Mouse (Mus musculus): ENCODE measurements around the gene Ikzf3. TPM values are rescaled to one million over a fixed set of nuclear protein-coding genes. Genes with fewer than 3 reads are reported as not detected.

Ikzf3 gene
- total RNA-seq, 2 experiments from 2014 or later = 0.33 TPM

DNA sequence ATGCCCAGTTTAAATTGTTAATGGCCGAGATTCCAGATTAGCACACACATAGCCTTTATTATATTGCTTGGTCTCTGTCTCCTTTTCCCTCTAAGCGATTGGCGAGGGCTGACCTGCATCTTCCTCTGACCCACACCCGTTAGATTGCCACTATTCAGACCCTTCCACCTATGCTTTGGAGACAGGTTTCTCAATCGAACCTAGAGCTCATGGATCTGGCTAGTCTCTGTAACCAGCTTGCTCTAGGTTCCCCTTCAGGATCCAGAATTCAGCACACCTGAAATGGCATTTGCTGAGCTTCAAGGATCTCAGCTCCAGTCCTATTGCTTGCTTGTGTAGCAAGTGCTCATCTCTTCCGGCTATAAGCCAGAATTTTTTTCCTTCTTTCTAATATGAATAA is 23.6 kb upstream of the Ikzf3 start:
- DNase-seq (ENCODE audit: low spot score in 2 of 2) = no peak

GRCm38 (mm10) chr11:98568326-98568725 is 22.5 kb upstream of the Ikzf3 start:
- no peak for DNase-seq (ENCODE audit: low spot score in 2 of 2)

DNA sequence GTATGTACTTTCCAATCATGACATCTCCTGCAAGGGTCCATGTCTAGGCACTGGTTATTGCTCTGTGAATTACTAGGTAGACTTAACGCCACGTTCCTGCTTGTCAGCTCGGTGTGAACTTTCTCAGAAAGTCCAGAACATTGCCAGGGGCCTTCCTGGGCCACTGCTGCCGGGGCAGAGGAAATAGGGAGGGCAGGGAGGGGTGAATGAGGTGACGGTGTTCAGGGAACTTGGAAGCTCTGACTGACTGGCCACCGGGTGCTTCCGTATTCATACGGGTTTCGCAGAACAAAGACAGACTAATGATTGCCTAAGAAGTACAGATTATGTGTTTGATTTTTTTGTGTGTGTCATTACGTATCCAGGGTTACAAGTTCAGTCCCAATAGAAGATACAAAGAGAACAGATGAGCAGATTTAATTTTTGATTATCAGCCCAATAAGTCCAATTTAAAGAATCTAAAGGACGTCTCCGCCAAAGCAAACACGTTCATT is 18.1 kb upstream of the Ikzf3 start:
- DNase-seq (ENCODE audit: low spot score in 2 of 2) = no peak

DNA sequence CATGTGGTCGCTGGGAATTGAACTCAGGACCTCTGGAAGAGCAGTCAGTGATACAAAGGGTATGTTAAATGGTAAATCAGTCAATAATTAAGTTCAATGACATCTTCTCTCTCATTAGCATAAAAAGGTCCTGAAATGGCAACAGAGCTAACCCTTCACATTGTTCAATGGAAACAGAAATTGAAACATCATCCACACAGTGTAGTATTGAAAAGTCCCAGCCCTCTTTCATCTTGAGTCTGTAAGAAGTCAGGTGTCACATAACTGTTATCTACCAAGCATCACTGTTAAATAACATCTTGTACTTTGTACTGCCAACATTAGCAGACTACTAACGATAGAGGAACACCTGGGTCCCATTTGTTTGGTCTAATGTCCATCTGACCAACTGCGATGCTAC is 17.2 kb upstream of the Ikzf3 start:
- no peak for DNase-seq (ENCODE audit: low spot score in 2 of 2)

- no peak for DNase-seq (ENCODE audit: low spot score in 2 of 2)
These were observed 15.1 kb upstream of the Ikzf3 start for GRCm38 (mm10) chr11:98560942-98561341.

DNA sequence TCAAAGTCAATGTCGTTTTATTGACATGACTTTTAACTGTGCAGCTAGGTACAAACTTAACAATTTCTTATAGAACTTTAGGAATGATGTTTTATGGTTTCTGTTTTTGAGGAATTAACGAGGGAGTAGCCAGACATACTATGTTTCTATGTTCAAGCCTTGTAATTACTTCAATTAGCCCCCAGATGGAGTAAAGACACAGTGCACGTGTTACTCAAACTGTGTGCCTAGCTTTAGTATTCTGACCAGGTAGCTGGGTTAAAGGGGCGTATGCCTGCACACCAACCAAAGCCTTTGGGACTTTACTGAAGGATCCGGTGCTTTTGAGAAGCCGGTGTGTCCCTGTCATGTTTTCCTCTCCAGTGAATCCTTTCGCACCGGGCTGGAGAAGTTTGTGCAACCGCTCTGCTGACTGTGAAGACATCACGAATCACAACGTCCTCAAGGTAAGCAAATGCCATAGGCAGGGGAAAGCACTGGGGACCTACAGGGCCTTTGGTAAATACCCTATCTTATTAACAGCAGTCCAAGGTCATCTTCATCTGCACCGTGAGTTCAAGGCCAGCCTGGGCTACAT is 9.4 kb upstream of the Ikzf3 start:
- DNase-seq (ENCODE audit: low spot score in 2 of 2) = no peak

DNA sequence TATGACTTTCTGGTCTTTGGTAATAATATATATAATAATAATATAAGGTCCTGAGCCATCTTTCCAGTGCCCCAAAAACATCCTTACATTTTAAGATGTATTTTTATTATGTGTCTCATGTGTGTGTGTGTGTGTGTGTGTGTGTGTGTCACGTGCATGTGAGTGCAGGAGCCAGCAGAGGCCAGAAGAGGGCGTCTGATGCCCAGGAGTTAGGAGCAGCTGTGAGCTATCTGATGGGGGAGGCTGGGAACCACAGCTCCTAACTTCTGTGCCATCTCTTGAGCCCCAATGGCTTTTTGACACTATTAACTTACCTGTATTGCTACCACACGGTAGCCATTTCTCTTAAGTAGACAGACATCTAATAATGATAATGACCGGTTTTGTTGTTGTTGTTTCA is 8.1 kb upstream of the Ikzf3 start:
- DNase-seq (ENCODE audit: low spot score in 2 of 2) = no peak

DNA sequence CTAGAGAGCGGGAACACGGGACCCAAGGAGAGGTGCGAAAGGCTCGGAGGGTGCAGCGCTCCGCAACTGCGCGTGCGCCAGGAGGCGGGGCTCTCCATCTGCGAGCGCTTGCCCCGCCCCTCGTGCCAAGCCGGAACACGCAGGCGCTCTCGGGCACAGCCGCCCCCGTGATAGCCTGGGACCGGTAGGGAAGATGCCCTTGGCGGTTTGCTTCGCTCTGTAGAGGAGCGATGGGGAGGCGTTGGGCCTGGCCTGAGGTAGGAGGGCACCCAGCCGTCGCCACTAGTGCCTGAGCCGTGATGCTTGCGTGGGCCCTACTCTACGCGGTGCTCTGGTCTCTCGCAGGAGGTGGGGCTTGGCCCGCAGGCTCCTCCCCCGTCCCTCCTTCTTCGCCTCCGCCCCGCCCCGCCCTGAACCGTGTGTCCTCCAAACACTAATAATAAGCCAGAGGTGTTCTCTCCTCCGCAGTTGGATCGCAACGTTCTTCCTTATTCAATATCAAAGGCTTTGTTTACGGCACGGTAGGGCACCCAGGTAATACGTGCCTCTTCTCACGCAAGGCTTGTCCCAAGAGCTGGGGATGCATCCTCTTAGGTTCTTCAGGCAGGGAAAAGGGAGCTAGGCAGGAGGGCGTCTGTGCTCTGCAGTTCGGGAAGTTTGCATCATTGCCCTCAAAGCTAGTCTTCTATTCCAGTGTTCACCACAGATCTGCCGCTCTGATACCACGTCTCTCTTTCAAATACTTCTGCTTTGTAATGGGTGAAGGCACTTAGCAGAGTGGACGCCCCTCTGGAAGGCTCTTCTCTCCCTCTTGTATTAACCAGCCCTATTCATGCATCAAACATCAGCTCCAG is 5.4 kb upstream of the Ikzf3 start, which contains the start of gene Zpbp2:
Gene Zpbp2 (plus strand): TSS at position 123 of the 854 bp plus-strand sequence.
- DNase-seq (ENCODE audit: low spot score in 2 of 2) = peak; percentile 88 to 92

- DNase-seq (ENCODE audit: low spot score in 2 of 2) = no peak
These were observed 4.6 kb upstream of the Ikzf3 start for GRCm38 (mm10) chr11:98550311-98550974.

GRCm38 (mm10) chr11:98549363-98549762 is 3.5 kb upstream of the Ikzf3 start:
- no peak for DNase-seq (ENCODE audit: low spot score in 2 of 2)

DNA sequence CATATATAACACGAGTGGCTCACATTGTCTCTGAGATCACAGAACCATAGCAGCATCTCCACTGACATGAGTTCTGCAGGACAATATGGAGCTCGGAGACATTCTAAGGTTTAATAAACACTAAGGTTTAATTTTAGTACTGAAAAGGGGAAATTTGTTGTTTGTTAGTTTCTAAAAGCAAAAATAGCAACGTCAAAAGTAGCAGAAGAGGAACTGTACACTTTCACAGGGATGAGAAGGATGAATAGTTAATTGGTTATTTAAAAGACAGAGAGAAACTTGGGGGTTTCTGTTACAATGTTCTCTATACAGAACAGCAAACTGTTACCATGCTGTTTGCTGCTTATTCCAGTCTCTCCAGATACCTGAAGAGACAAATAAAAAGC is 1.5 kb upstream of the Ikzf3 start:
- no peak for DNase-seq (ENCODE audit: low spot score in 2 of 2)

GRCm38 (mm10) chr11:98546529-98547307 is 887 bp upstream of the Ikzf3 start:
- DNase-seq (ENCODE audit: low spot score in 2 of 2) = no peak

DNA sequence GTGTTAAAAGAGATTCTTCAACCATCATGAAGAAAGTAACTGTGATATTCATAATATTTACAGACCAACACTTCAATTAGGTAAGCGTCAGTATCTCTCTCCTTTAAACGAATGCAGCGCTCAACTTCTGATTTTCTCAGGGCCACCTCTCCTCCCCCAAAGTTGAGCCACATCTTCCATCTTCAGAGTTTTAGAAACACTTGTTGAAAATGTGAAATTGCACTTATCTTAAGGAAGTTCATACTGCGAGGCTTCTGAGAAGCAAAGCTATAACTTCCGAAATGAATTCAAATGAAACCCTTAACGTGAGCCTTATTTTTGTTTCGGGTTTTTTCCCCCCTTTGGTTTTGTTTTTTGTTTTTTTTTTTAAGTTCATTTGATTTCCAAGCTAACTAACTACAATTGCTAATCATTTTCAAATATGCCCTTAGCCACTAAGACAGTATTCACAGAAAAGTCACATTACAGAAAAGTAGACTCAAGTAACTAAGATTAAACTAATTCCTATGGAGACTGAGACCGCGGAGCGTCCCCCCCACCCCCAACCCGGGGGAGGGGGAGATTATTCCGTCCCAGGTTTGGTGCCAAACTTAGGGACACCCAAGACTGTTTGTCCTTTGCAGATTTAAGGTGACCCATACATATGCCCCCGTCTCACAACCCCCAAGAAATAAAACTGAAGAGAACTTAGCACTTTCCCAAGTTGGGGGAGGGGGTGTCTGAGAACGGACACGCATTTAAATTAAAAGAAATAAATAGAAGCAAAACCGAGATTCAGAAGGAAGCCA is 747 bp downstream of the Ikzf3 start:
- no peak for DNase-seq (ENCODE audit: low spot score in 2 of 2)

DNA sequence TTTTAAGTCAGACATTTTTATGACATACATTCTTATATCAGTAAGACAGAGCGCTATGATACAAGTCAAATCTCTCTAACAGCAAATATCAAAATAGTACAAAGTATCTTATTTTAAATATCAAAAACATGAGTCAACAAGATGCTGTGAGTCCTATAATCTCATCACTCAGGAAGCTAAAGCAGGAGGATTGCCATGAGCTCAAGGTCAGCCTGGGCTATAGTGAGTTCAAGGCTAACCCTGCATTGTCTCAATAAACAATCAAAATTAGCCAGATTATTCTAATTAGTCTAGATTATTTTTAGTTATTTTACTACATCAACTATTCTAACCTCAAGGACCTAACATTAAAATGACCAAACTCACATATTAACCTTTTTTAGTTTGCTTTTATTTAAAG is 2.4 kb downstream of the Ikzf3 start:
- DNase-seq (ENCODE audit: low spot score in 2 of 2) = no peak

DNA sequence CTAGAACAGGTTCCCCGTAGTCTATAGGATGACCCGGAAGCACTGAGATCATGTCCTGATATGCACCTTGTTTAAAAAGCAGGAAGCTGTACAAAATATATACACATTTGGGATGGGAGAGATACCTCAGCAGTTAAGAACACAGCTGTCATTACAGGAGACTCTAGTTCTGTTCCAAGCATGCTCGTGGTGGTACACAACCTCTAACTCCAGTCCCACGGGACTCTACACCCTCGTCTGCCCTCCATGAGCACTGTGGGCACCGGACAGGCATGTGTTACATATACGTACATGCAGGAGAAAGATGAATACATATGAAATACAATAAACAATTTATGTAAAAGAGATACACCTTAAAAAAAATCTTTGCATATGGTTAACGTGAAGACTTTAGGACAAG is 3.3 kb downstream of the Ikzf3 start:
- no peak for DNase-seq (ENCODE audit: low spot score in 2 of 2)

- no peak for DNase-seq (ENCODE audit: low spot score in 2 of 2)
These were observed 5.5 kb downstream of the Ikzf3 start for GRCm38 (mm10) chr11:98540319-98540718.

DNA sequence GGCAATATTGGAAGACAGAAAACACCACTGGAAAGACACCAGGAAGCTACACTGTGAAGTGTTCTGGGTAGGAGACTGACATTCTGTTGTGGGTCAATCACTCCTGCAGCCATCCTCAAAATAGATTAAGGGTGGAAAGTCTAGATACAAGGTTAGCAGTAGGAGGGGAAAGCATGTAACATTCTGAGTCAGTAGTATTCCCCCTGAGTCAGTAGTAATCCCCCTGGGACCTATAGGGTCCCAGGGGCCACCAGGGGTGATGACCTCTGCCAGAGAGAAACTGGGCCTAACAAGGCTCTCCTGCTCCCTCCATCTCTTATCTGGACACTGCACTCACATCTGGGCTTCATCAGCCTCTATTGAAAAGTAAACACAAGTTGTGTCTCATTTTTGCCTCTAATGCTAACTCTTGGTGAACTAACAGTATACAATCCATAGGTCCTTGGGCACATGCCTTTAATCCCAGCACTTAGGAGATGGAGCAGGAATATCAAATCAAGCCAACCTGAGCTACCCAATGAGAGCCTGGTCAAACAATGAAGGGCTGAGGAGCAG is 8.3 kb downstream of the Ikzf3 start:
- DNase-seq (ENCODE audit: low spot score in 2 of 2) = no peak

- no peak for DNase-seq (ENCODE audit: low spot score in 2 of 2)
These were observed 18.9 kb downstream of the Ikzf3 start for GRCm38 (mm10) chr11:98526824-98527461.

DNA sequence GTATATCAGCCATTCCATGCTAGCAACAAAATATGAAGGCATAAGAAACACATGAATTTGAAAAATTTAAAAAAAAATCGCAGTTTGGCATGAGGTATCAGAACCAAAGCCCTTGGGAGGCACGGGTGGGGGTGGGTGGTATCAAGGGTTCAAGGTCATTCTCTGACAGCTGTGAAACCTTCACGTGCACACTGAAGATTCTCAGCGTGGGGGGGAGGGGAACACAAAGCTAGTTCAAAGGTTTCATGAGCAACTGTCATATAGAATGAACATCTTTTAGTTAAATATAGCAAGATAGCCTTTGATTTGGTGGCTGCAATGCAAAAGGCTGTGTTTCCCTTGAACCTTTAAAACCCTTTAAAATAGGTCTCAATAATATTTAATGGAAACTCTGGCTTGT is 20.7 kb downstream of the Ikzf3 start:
- DNase-seq (ENCODE audit: low spot score in 2 of 2) = no peak

- no peak for DNase-seq (ENCODE audit: low spot score in 2 of 2)
These were observed 25.4 kb downstream of the Ikzf3 start for GRCm38 (mm10) chr11:98520468-98520867.
